Mouse (Mus musculus) forebrain, embryonic 13.5 days (tissue): ENCODE measurements around the gene Rab5c. TPM values are rescaled to one million over a fixed set of nuclear protein-coding genes. Genes with fewer than 3 reads are reported as not detected.
A peak's percentile ranks its signal among the peaks of the same experiment; 100 is the strongest.

Experiments used
- ATAC-seq: fragments of 200-750 bp; cut with Nextera tagmentation; 2 replicates; pipeline ENCODE4 v1.8.0; 2017
- H3K27ac ChIP-seq: fragments of 300-500 bp; sonication (generic); 2 replicates; pipeline ENCODE4 v1.5.1; 2015; ENCODE audit warnings: inconsistent platforms, mild to moderate bottlenecking, moderate library complexity
- H3K27me3 ChIP-seq: fragments of 300-500 bp; sonication (generic); 2 replicates; pipeline ENCODE4 v1.6.1; 2015; ENCODE audit warnings: mild to moderate bottlenecking, inconsistent platforms
- H3K36me3 ChIP-seq: fragments of 300-500 bp; sonication (generic); 2 replicates; pipeline ENCODE4 v1.6.1; 2015; ENCODE audit warnings: mild to moderate bottlenecking, inconsistent platforms; ENCODE audit not compliant: poor library complexity, severe bottlenecking
- H3K4me1 ChIP-seq: fragments of 300-500 bp; sonication (generic); 2 replicates; pipeline ENCODE4 v1.6.1; 2015; ENCODE audit warnings: inconsistent platforms
- H3K4me2 ChIP-seq: fragments of 300-500 bp; sonication (generic); 2 replicates; pipeline ENCODE4 v1.6.1; 2015; ENCODE audit warnings: inconsistent platforms, mild to moderate bottlenecking, moderate library complexity
- H3K4me3 ChIP-seq: fragments of 300-500 bp; sonication (generic); 2 replicates; pipeline ENCODE4 v1.5.1; 2015; ENCODE audit warnings: mild to moderate bottlenecking, inconsistent platforms
- H3K9ac ChIP-seq: fragments of 300-500 bp; sonication (generic); 2 replicates; pipeline ENCODE4 v1.6.1; 2015; ENCODE audit warnings: mild to moderate bottlenecking, inconsistent platforms
- H3K9me3 ChIP-seq: fragments of 300-500 bp; sonication (generic); replicated peaks from 2 replicates; pipeline ENCODE4 v1.6.1; 2016; ENCODE audit warnings: inconsistent platforms
- WGBS: fragments of 180-500 bp; shearing (Covaris S2); methylation state at CpG from one replicate; pipeline ENCODE4 v1.1.7; 2015; 5-methylcytosine and 5-hydroxymethylcytosine counted together
- polyA plus RNA-seq: library from polyadenylated mRNA; unstranded; fragments of >200 nt; fragmentation: Nextera tagmentation; extraction: Ambion mirVana; gene quantifications from 2 replicates; pipeline ENCODE4 v1.2.1, GENCODE M21; 2015

Rab5c gene
- polyA plus RNA-seq, 1 experiment from 2014 or later, result 22.7 TPM

- Histone ChIP-seq H3K9ac (no peak overlapping the region), H3K27me3 (peaks cover 31% of the 10 kb centered on the region), H3K4me2 (no peak overlapping the region), H3K4me3 (no peak overlapping the region), H3K4me1 (peaks cover 10% of the 10 kb centered on the region), H3K36me3 (no peaks in the 10 kb centered on the region), H3K27ac (no peak overlapping the region), H3K9me3 (no peaks in the 10 kb centered on the region)
- 82% methylated on average over 4 of the region's 4 CpGs for WGBS
- ATAC-seq, result no peak
Observed at GRCm38 (mm10) chr11:100688443-100688842, 49.6 kb downstream of the Rab5c start.

- Histone ChIP-seq H3K9me3 (no peaks in the 10 kb centered on the region), H3K9ac (no peak overlapping the region), H3K4me2 (no peak overlapping the region), H3K4me1 (peaks cover 5% of the 10 kb centered on the region), H3K4me3 (no peak overlapping the region), H3K27ac (no peak overlapping the region), H3K36me3 (no peaks in the 10 kb centered on the region), H3K27me3 (peaks cover 19% of the 10 kb centered on the region)
- no peak for ATAC-seq
- 84% methylated on average over 7 of the region's 7 CpGs for WGBS
Observed at GRCm38 (mm10) chr11:100687265-100687664, 50.8 kb downstream of the Rab5c start.

GRCm38 (mm10) chr11:100685371-100685770 lies 52.6 kb downstream of the Rab5c start:
- WGBS, result 75% methylated on average over 2 of the region's 3 CpGs
- Histone ChIP-seq H3K27ac (no peak overlapping the region), H3K4me1 (no peaks in the 10 kb centered on the region), H3K9me3 (no peaks in the 10 kb centered on the region), H3K9ac (no peak overlapping the region), H3K27me3 (0 out of 2 replicates have a peak, but pooled peaks cover 2% of the 10 kb centered on the region), H3K4me3 (no peak overlapping the region), H3K36me3 (no peaks in the 10 kb centered on the region), H3K4me2 (no peak overlapping the region)
- no peak for ATAC-seq

- no peaks in the 10 kb centered on the region for H3K4me1 ChIP-seq
- no peak overlapping the region for H3K27ac ChIP-seq
- no peak overlapping the region for H3K9ac ChIP-seq
- H3K36me3 ChIP-seq, result no peaks in the 10 kb centered on the region
- H3K27me3 ChIP-seq, result no peaks in the 10 kb centered on the region
- H3K4me3 ChIP-seq, result no peak overlapping the region
- no peaks in the 10 kb centered on the region for H3K9me3 ChIP-seq
- 86% methylated on average over 2 of the region's 2 CpGs for WGBS
- H3K4me2 ChIP-seq, result no peak overlapping the region
- no peak for ATAC-seq
Observed at GRCm38 (mm10) chr11:100684084-100684483, 53.9 kb downstream of the Rab5c start.

GRCm38 (mm10) chr11:100682526-100682925 lies 55.5 kb downstream of the Rab5c start:
- H3K9ac ChIP-seq, result no peak overlapping the region
- WGBS, result 60% methylated on average over 5 of the region's 5 CpGs
- no peak overlapping the region for H3K27ac ChIP-seq
- H3K36me3 ChIP-seq, result no peaks in the 10 kb centered on the region
- H3K27me3 ChIP-seq, result no peaks in the 10 kb centered on the region
- no peak for ATAC-seq
- no peaks in the 10 kb centered on the region for H3K4me1 ChIP-seq
- H3K4me2 ChIP-seq, result no peak overlapping the region
- H3K9me3 ChIP-seq, result no peaks in the 10 kb centered on the region
- no peak overlapping the region for H3K4me3 ChIP-seq

GRCm38 (mm10) chr11:100681826-100682225 lies 56.2 kb downstream of the Rab5c start:
- Histone ChIP-seq H3K36me3 (no peaks in the 10 kb centered on the region), H3K27ac (no peak overlapping the region), H3K4me2 (no peak overlapping the region), H3K4me3 (no peak overlapping the region), H3K9me3 (no peaks in the 10 kb centered on the region), H3K9ac (no peak overlapping the region), H3K4me1 (no peaks in the 10 kb centered on the region), H3K27me3 (no peaks in the 10 kb centered on the region)
- WGBS, result 79% methylated on average over 5 of the region's 5 CpGs
- no peak for ATAC-seq

GRCm38 (mm10) chr11:100677810-100678209 lies 60.2 kb downstream of the Rab5c start:
- H3K9me3 ChIP-seq, result no peaks in the 10 kb centered on the region
- no peak overlapping the region for H3K4me3 ChIP-seq
- no peaks in the 10 kb centered on the region for H3K36me3 ChIP-seq
- 53% methylated on average over 7 of the region's 7 CpGs for WGBS
- no peak for ATAC-seq
- H3K4me1 ChIP-seq, result peaks cover 7% of the 10 kb centered on the region
- no peak overlapping the region for H3K9ac ChIP-seq
- peaks cover 7% of the 10 kb centered on the region for H3K27me3 ChIP-seq
- no peak overlapping the region for H3K4me2 ChIP-seq
- H3K27ac ChIP-seq, result no peak overlapping the region

- Histone ChIP-seq H3K4me2 (peak overlapping the region; percentile 45), H3K4me3 (0 out of 2 replicates have a peak overlapping the region, but pooled peaks have one; percentile 6), H3K4me1 (peaks cover 9% of the 10 kb centered on the region), H3K9ac (peak overlapping the region; percentile 52), H3K36me3 (no peaks in the 10 kb centered on the region), H3K27ac (no peak overlapping the region), H3K27me3 (peaks cover 11% of the 10 kb centered on the region), H3K9me3 (no peaks in the 10 kb centered on the region)
- no peak for ATAC-seq
- 2% methylated on average over 23 of the region's 23 CpGs for WGBS
Observed at GRCm38 (mm10) chr11:100673169-100673568, 64.8 kb downstream of the Rab5c start.

GRCm38 (mm10) chr11:100671956-100672355 lies 66.1 kb downstream of the Rab5c start:
- WGBS, result 74% methylated on average over 2 of the region's 2 CpGs
- Histone ChIP-seq H3K4me1 (peaks cover 9% of the 10 kb centered on the region), H3K4me3 (no peak overlapping the region), H3K27me3 (peaks cover 11% of the 10 kb centered on the region), H3K27ac (no peak overlapping the region), H3K9ac (no peak overlapping the region), H3K36me3 (no peaks in the 10 kb centered on the region), H3K9me3 (no peaks in the 10 kb centered on the region), H3K4me2 (no peak overlapping the region)
- ATAC-seq, result no peak

GRCm38 (mm10) chr11:100671049-100671448 lies 67.0 kb downstream of the Rab5c start:
- Histone ChIP-seq H3K4me2 (no peak overlapping the region), H3K27me3 (peaks cover 11% of the 10 kb centered on the region), H3K9me3 (no peaks in the 10 kb centered on the region), H3K36me3 (no peaks in the 10 kb centered on the region), H3K27ac (no peak overlapping the region), H3K4me1 (peaks cover 9% of the 10 kb centered on the region), H3K9ac (no peak overlapping the region), H3K4me3 (no peak overlapping the region)
- no peak for ATAC-seq
- 75% methylated on average over 1 of the region's 1 CpGs for WGBS

Other genes with a start within 250 kb of the Rab5c start
- gene Acly, start 210.2 kb downstream of the Rab5c start, polyA plus RNA-seq, result 251 and 271 TPM in 2 replicates
- gene Ttc25, start 192.6 kb downstream of the Rab5c start, polyA plus RNA-seq, result 1.6 and 1.9 TPM in 2 replicates
- gene Cnp, start 163.3 kb downstream of the Rab5c start, polyA plus RNA-seq, result 20.1 and 20.8 TPM in 2 replicates
- 94.7 and 101 TPM in 2 replicates for gene Nkiras2, start 119.0 kb downstream of the Rab5c start, polyA plus RNA-seq
- gene Dnajc7, start 118.0 kb downstream of the Rab5c start, polyA plus RNA-seq, result 283 and 285 TPM in 2 replicates
- gene Zfp385c, start 45.8 kb downstream of the Rab5c start, polyA plus RNA-seq, result 0.18 and 0.48 TPM in 2 replicates
- 1.8 and 2.1 TPM in 2 replicates for gene Dhx58, start 33.9 kb downstream of the Rab5c start, polyA plus RNA-seq
- 41.6 and 48.7 TPM in 2 replicates for gene Kat2a, start 25.8 kb downstream of the Rab5c start, polyA plus RNA-seq
- not detected in 2 replicates for gene Hspb9, start 24.4 kb downstream of the Rab5c start, polyA plus RNA-seq
- 3.4 and 4.6 TPM in 2 replicates for gene Kcnh4, start 21.7 kb upstream of the Rab5c start, polyA plus RNA-seq
- gene Hcrt, start 24.7 kb upstream of the Rab5c start, polyA plus RNA-seq, result not detected in 2 replicates
- 1.9 and 2.4 TPM in 2 replicates for gene Ghdc, start 32.7 kb upstream of the Rab5c start, polyA plus RNA-seq
- gene Stat5b, start 112.5 kb upstream of the Rab5c start, polyA plus RNA-seq, result 11.1 and 14.0 TPM in 2 replicates
- gene Stat5a, start 121.1 kb upstream of the Rab5c start, polyA plus RNA-seq, result 0.85 and 1.2 TPM in 2 replicates
- 24.6 and 29.1 TPM in 2 replicates for gene Stat3, start 201.3 kb upstream of the Rab5c start, polyA plus RNA-seq
- gene Cavin1, start 232.7 kb upstream of the Rab5c start, polyA plus RNA-seq, result 19.5 and 23.4 TPM in 2 replicates